Mouse (Mus musculus) limb, embryonic 14.5 days (tissue): ENCODE measurements around the gene Bcl2l12. TPM values are rescaled to one million over a fixed set of nuclear protein-coding genes. Genes with fewer than 3 reads are reported as not detected.

Experiments
- ATAC-seq: fragments of 200-750 bp; cut with Nextera tagmentation; 2 replicates; pipeline ENCODE4 v1.8.0; 2017; ENCODE audit warnings: low read depth, moderate number of reproducible peaks, moderate TSS enrichment; ENCODE audit not compliant: low FRiP score
- DNase-seq: peaks from one replicate; pipeline ENCODE4 v3.0.0-alpha.2; 2015; ENCODE audit warnings: low spot score
- H3K27ac ChIP-seq: fragments of 300-500 bp; sonication (generic); replicated peaks from 2 replicates; pipeline ENCODE4 v1.5.1; 2014; ENCODE audit warnings: low read depth, mild to moderate bottlenecking, low read length, moderate library complexity, mixed read lengths
- H3K27me3 ChIP-seq: fragments of 300-500 bp; sonication (generic); 2 replicates; pipeline ENCODE4 v1.6.1; 2014; ENCODE audit warnings: low read length, mixed read lengths; ENCODE audit not compliant: control insufficient read depth, insufficient read depth
- H3K36me3 ChIP-seq: fragments of 300-500 bp; sonication (generic); 2 replicates; pipeline ENCODE4 v1.6.1; 2014; ENCODE audit warnings: mild to moderate bottlenecking, low read length, moderate library complexity, mixed read lengths; ENCODE audit not compliant: control insufficient read depth, insufficient read depth
- H3K4me1 ChIP-seq: fragments of 300-500 bp; sonication (generic); 2 replicates; pipeline ENCODE4 v1.6.1; 2014; ENCODE audit warnings: antibody characterized with exemption, low read length, mixed read lengths; ENCODE audit not compliant: control insufficient read depth, insufficient read depth
- H3K4me2 ChIP-seq: fragments of 300-500 bp; sonication (generic); replicated peaks from 2 replicates; pipeline ENCODE4 v1.6.1; 2014; ENCODE audit warnings: low read depth, mild to moderate bottlenecking, low read length, moderate library complexity; ENCODE audit not compliant: severe bottlenecking
- H3K4me3 ChIP-seq: fragments of 300-500 bp; sonication (generic); replicated peaks from 2 replicates; pipeline ENCODE4 v1.5.1; 2014; ENCODE audit warnings: low read length
- H3K9ac ChIP-seq: fragments of 300-500 bp; sonication (generic); 2 replicates; pipeline ENCODE4 v1.6.1; 2014; ENCODE audit warnings: mild to moderate bottlenecking, low read depth, low read length, moderate library complexity; ENCODE audit not compliant: severe bottlenecking
- H3K9me3 ChIP-seq: fragments of 300-500 bp; sonication (generic); 2 replicates; pipeline ENCODE4 v1.6.1; 2016; ENCODE audit warnings: low read length; ENCODE audit not compliant: control insufficient read depth
- POLR2A ChIP-seq: fragments of 200-500 bp; IDR thresholded peaks from 2 replicates; pipeline ENCODE4 v1.8.0; 2012; ENCODE audit warnings: inconsistent platforms, mild to moderate bottlenecking, moderate library complexity, borderline replicate concordance; ENCODE audit not compliant: insufficient read depth, insufficient read length; ENCODE audit errors: extremely low read depth
- WGBS: fragments of 180-500 bp; shearing (Covaris S2); extraction: QIAGEN DNeasy Blood & Tissue Kit; methylation state at CpG from one replicate; pipeline ENCODE4 v1.1.7; 2014; 5-methylcytosine and 5-hydroxymethylcytosine counted together
- polyA plus RNA-seq, 2 experiments: library from polyadenylated mRNA; depleted of rRNA in 1 of 2; stranded (reverse) in 1 of 2; unstranded in 1 of 2; fragments of >200 nt; fragmentation: Nextera tagmentation in 1 of 2; extraction: Ambion mirVana in 1 of 2; gene quantifications; 2 replicates each; pipeline versions ENCODE4 v1.2.1 to v1.2.3; 2012 to 2014

Bcl2l12 gene
- polyA plus RNA-seq, 2 experiments = 54.9 to 81.3 TPM

DNA sequence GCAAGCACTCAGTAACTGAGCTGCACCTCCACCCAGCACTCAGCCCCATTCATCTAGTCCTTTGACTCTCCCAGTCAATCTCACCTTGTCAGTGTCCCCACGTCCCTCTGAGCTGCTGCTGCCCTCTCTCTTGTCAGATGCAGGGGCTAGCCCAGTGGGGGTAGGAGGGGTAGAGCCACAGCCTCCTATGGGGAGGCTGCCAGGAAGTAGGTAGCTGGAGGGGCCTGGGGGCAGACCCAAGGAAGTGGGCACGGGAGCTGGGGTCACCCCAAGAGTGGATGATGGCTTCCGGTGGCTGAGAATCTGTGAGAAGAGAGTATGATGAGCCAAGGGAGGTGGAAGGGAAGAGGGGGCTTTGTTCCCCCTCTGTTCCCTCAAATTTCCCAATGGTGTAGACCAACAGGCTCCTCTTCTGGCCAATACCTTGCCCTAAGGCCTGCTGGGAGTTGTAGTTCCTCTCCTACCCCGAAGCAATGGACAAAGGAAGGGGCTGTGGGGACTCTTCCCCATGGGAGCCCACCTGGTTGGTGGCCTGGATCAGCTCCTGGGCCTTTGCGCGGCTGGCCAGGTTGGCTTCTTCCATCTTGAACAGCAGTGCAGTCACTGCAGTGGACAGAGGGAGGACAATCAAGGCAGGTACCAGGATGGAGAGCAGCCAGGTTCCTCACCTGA lies 6.9 kb upstream of the Bcl2l12 start:
- Histone ChIP-seq H3K4me3 (no peak overlapping the region), H3K27ac (no peak overlapping the region), H3K27me3 (no peaks in the 10 kb centered on the region), H3K4me2 (no peak overlapping the region), H3K9me3 (no peaks in the 10 kb centered on the region), H3K4me1 (no peaks in the 10 kb centered on the region), H3K9ac (no peak overlapping the region), H3K36me3 (peaks cover 99% of the 10 kb centered on the region)
- ATAC-seq (no peak), DNase-seq (no peak)
- 90% methylated on average over 6 of the region's 6 CpGs for WGBS
- no peak for TF ChIP-seq POLR2A

- H3K27me3 ChIP-seq = no peaks in the 10 kb centered on the region
- ATAC-seq = no peak
- no peak overlapping the region for H3K4me2 ChIP-seq
- peaks cover 99% of the 10 kb centered on the region for H3K36me3 ChIP-seq
- H3K9me3 ChIP-seq = no peaks in the 10 kb centered on the region
- WGBS = 47% methylated on average over 3 of the region's 3 CpGs
- H3K27ac ChIP-seq = no peak overlapping the region
- no peak for TF ChIP-seq POLR2A
- no peak for DNase-seq
- H3K4me3 ChIP-seq = no peak overlapping the region
- H3K9ac ChIP-seq = 0 out of 2 replicates have a peak overlapping the region, but pooled peaks have one; percentile 1
- no peaks in the 10 kb centered on the region for H3K4me1 ChIP-seq
These were observed 6.0 kb upstream of the Bcl2l12 start for GRCm38 (mm10) chr7:45004546-45004945.

GRCm38 (mm10) chr7:45002440-45002839 lies 3.9 kb upstream of the Bcl2l12 start:
- Histone ChIP-seq H3K9me3 (no peaks in the 10 kb centered on the region), H3K9ac (no peak overlapping the region), H3K27ac (no peak overlapping the region), H3K4me1 (peaks cover 8% of the 10 kb centered on the region; the same call in 1 of the 2 replicates), H3K4me2 (no peak overlapping the region), H3K4me3 (no peak overlapping the region), H3K36me3 (peaks cover 80% of the 10 kb centered on the region), H3K27me3 (no peaks in the 10 kb centered on the region)
- ATAC-seq (no peak), DNase-seq (no peak)
- no peak for TF ChIP-seq POLR2A
- 90% methylated on average over 7 of the region's 7 CpGs for WGBS

DNA sequence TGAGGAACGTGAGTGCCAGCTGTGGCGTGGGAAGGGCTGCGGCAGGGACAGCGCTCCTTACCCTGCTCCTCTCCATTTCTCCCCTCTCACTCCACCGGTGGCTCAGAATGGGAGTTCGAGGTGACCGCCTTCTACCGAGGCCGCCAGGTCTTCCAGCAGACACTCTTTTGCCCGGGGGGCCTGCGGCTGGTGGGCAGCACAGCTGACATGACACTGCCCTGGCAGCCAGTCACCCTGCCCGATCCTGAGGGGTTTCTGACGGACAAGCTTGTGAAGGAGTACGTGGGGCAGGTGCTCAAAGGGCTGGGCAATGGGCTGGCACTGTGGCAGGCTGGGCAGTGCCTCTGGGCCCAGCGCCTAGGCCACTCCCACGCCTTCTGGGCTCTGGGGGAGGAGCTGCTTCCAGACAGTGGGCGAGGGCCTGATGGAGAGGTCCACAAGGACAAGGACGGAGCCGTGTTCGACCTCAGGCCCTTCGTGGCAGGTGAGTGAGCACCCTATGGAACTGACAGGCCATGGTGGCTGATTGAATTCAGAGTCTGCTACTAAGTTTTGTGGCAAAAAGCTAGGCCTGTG lies 2.1 kb upstream of the Bcl2l12 start:
- H3K9me3 ChIP-seq = no peaks in the 10 kb centered on the region
- no peak overlapping the region for H3K4me2 ChIP-seq
- H3K27me3 ChIP-seq = no peaks in the 10 kb centered on the region
- peaks cover 65% of the 10 kb centered on the region for H3K36me3 ChIP-seq
- TF ChIP-seq POLR2A = no peak
- no peak overlapping the region for H3K27ac ChIP-seq
- DNase-seq (no peak), ATAC-seq (no peak)
- no peak overlapping the region for H3K4me3 ChIP-seq
- peaks cover 15% of the 10 kb centered on the region for H3K4me1 ChIP-seq
- 84% methylated on average over 21 of the region's 21 CpGs for WGBS
- no peak overlapping the region for H3K9ac ChIP-seq

DNA sequence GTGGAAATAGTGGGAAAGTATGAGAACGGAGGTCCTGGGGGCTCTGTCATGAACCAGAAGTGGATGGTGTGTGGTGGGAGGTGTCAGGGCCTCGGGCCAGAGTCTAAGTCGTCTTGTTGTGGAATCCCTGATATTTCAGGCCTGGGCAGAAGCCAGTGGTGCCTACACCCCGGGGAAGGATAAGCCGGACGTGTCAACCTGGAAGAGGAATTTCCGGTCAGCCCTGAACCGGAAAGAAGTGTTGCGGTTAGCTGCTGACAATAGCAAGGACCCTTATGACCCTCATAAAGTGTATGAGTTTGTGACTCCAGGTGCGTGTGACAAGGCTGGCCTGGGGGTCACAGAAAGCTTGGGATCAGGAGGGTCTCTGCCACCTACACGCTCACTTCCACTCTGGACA lies 1.2 kb upstream of the Bcl2l12 start:
- no peak overlapping the region for H3K4me2 ChIP-seq
- H3K9ac ChIP-seq = no peak overlapping the region
- H3K36me3 ChIP-seq = peaks cover 65% of the 10 kb centered on the region
- peaks cover 15% of the 10 kb centered on the region for H3K4me1 ChIP-seq
- 78% methylated on average over 11 of the region's 11 CpGs for WGBS
- ATAC-seq (no peak), DNase-seq (no peak)
- no peaks in the 10 kb centered on the region for H3K9me3 ChIP-seq
- no peak for TF ChIP-seq POLR2A
- no peaks in the 10 kb centered on the region for H3K27me3 ChIP-seq
- no peak overlapping the region for H3K4me3 ChIP-seq
- no peak overlapping the region for H3K27ac ChIP-seq
